Mouse (Mus musculus): Measurements from ENCODE around the gene Gm27029. TPM values are rescaled to one million over a fixed set of nuclear protein-coding genes. Genes with fewer than 3 reads are reported as not detected.
"Not testable (repeated sequence)": the region's sequence is repeated elsewhere in the genome, so short reads cannot be mapped to it uniquely, and the experiment has no call there.

The Gm27029 gene
- polyA plus RNA-seq, 1 experiment from 2014 or later: 16.0 TPM

- Histone ChIP-seq H3K27ac (replicated peaks; ENCODE audit: low read depth, low read length) (no peak overlapping the region), H3K36me3 (ENCODE audit: control insufficient read depth, insufficient read depth, low read length) (no peaks in the 10 kb centered on the region), H3K4me2 (ENCODE audit: low read depth, low read length) (no peak overlapping the region), H3K9me3 (ENCODE audit: control insufficient read depth, low read length) (no peaks in the 10 kb centered on the region), H3K4me3 (ENCODE audit: low read depth, low read length) (no peak overlapping the region), H3K4me1 (ENCODE audit: control insufficient read depth, insufficient read depth, low read length) (no peaks in the 10 kb centered on the region), H3K27me3 (replicated peaks; ENCODE audit: control insufficient read depth, insufficient read depth, low read length) (no peaks in the 10 kb centered on the region), H3K9ac (ENCODE audit: low read depth, low read length) (no peak overlapping the region)
- DNase-seq (ENCODE audit: low spot score): no peak
- WGBS: 82% methylated on average over 6 of the region's 6 CpGs
- no peak for ATAC-seq (ENCODE audit: low read depth)
These were observed 45.7 kb downstream of the Gm27029 start for GRCm38 (mm10) chr11:101378926-101379325.

GRCm38 (mm10) chr11:101378196-101378595 lies 46.4 kb downstream of the Gm27029 start:
- not testable (repeated sequence) for H3K36me3 ChIP-seq (ENCODE audit: control insufficient read depth, insufficient read depth, low read length); H3K9me3 ChIP-seq (ENCODE audit: control insufficient read depth, low read length); H3K27me3 ChIP-seq (replicated peaks; ENCODE audit: control insufficient read depth, insufficient read depth, low read length); DNase-seq (ENCODE audit: low spot score); H3K4me2 ChIP-seq (ENCODE audit: low read depth, low read length); ATAC-seq (ENCODE audit: low read depth); H3K4me3 ChIP-seq (ENCODE audit: low read depth, low read length); H3K4me1 ChIP-seq (ENCODE audit: control insufficient read depth, insufficient read depth, low read length); H3K9ac ChIP-seq (ENCODE audit: low read depth, low read length); H3K27ac ChIP-seq (replicated peaks; ENCODE audit: low read depth, low read length)
- WGBS: 93% methylated on average over 8 of the region's 8 CpGs

- Histone ChIP-seq H3K9me3 (ENCODE audit: control insufficient read depth, low read length) (no peaks in the 10 kb centered on the region), H3K4me3 (ENCODE audit: low read depth, low read length) (no peak overlapping the region), H3K36me3 (ENCODE audit: control insufficient read depth, insufficient read depth, low read length) (no peaks in the 10 kb centered on the region), H3K9ac (ENCODE audit: low read depth, low read length) (no peak overlapping the region), H3K4me1 (ENCODE audit: control insufficient read depth, insufficient read depth, low read length) (no peaks in the 10 kb centered on the region), H3K27me3 (replicated peaks; ENCODE audit: control insufficient read depth, insufficient read depth, low read length) (no peaks in the 10 kb centered on the region), H3K27ac (replicated peaks; ENCODE audit: low read depth, low read length) (no peak overlapping the region), H3K4me2 (ENCODE audit: low read depth, low read length) (no peak overlapping the region)
- DNase-seq (ENCODE audit: low spot score): no peak
- ATAC-seq (ENCODE audit: low read depth): no peak
- WGBS: 60% methylated on average over 7 of the region's 7 CpGs
These were observed 50.1 kb downstream of the Gm27029 start for GRCm38 (mm10) chr11:101374421-101374938.

- Histone ChIP-seq H3K4me2 (ENCODE audit: low read depth, low read length) (no peak overlapping the region), H3K27me3 (replicated peaks; ENCODE audit: control insufficient read depth, insufficient read depth, low read length) (no peaks in the 10 kb centered on the region), H3K27ac (replicated peaks; ENCODE audit: low read depth, low read length) (no peak overlapping the region), H3K4me1 (ENCODE audit: control insufficient read depth, insufficient read depth, low read length) (no peaks in the 10 kb centered on the region), H3K36me3 (ENCODE audit: control insufficient read depth, insufficient read depth, low read length) (no peaks in the 10 kb centered on the region), H3K4me3 (ENCODE audit: low read depth, low read length) (no peak overlapping the region), H3K9me3 (ENCODE audit: control insufficient read depth, low read length) (no peaks in the 10 kb centered on the region), H3K9ac (ENCODE audit: low read depth, low read length) (no peak overlapping the region)
- no peak for ATAC-seq (ENCODE audit: low read depth)
- 74% methylated on average over 5 of the region's 5 CpGs for WGBS
- no peak for DNase-seq (ENCODE audit: low spot score)
These were observed 54.5 kb downstream of the Gm27029 start for GRCm38 (mm10) chr11:101370141-101370540.

- Histone ChIP-seq H3K9me3 (ENCODE audit: control insufficient read depth, low read length) (no peaks in the 10 kb centered on the region), H3K27me3 (replicated peaks; ENCODE audit: control insufficient read depth, insufficient read depth, low read length) (no peaks in the 10 kb centered on the region), H3K27ac (replicated peaks; ENCODE audit: low read depth, low read length) (no peak within 1 kb of the TSS), H3K36me3 (ENCODE audit: control insufficient read depth, insufficient read depth, low read length) (no peaks in the 10 kb centered on the region), H3K4me1 (ENCODE audit: control insufficient read depth, insufficient read depth, low read length) (no peaks in the 10 kb centered on the region), H3K4me3 (ENCODE audit: low read depth, low read length) (no peak within 1 kb of the TSS), H3K4me2 (ENCODE audit: low read depth, low read length) (no peak within 1 kb of the TSS), H3K9ac (ENCODE audit: low read depth, low read length) (no peak within 1 kb of the TSS)
- 89% methylated on average over 8 of the region's 8 CpGs for WGBS
- ATAC-seq (ENCODE audit: low read depth): no peak
- no peak for DNase-seq (ENCODE audit: low spot score)
These were observed 57.2 kb downstream of the Gm27029 start, which contains the start of gene G6pc for GRCm38 (mm10) chr11:101367326-101367935. Gene G6pc, plus strand, starts transcription at chr11:101367561.

- DNase-seq (ENCODE audit: low spot score) (no peak), ATAC-seq (ENCODE audit: low read depth) (no peak)
- no peak overlapping the region for H3K9ac ChIP-seq (ENCODE audit: low read depth, low read length)
- H3K36me3 ChIP-seq (ENCODE audit: control insufficient read depth, insufficient read depth, low read length): no peaks in the 10 kb centered on the region
- H3K4me2 ChIP-seq (ENCODE audit: low read depth, low read length): no peak overlapping the region
- WGBS: 79% methylated on average over 5 of the region's 5 CpGs
- H3K9me3 ChIP-seq (ENCODE audit: control insufficient read depth, low read length): no peaks in the 10 kb centered on the region
- no peak overlapping the region for H3K4me3 ChIP-seq (ENCODE audit: low read depth, low read length)
- H3K27me3 ChIP-seq (replicated peaks; ENCODE audit: control insufficient read depth, insufficient read depth, low read length): no peaks in the 10 kb centered on the region
- no peaks in the 10 kb centered on the region for H3K4me1 ChIP-seq (ENCODE audit: control insufficient read depth, insufficient read depth, low read length)
- no peak overlapping the region for H3K27ac ChIP-seq (replicated peaks; ENCODE audit: low read depth, low read length)
These were observed 60.1 kb downstream of the Gm27029 start for GRCm38 (mm10) chr11:101364531-101364931.

GRCm38 (mm10) chr11:101360651-101361113 lies 63.9 kb downstream of the Gm27029 start:
- Histone ChIP-seq H3K4me2 (ENCODE audit: low read depth, low read length) (no peak overlapping the region), H3K9me3 (ENCODE audit: control insufficient read depth, low read length) (no peaks in the 10 kb centered on the region), H3K27me3 (replicated peaks; ENCODE audit: control insufficient read depth, insufficient read depth, low read length) (no peaks in the 10 kb centered on the region), H3K4me1 (ENCODE audit: control insufficient read depth, insufficient read depth, low read length) (no peaks in the 10 kb centered on the region), H3K9ac (ENCODE audit: low read depth, low read length) (no peak overlapping the region), H3K36me3 (ENCODE audit: control insufficient read depth, insufficient read depth, low read length) (no peaks in the 10 kb centered on the region), H3K4me3 (ENCODE audit: low read depth, low read length) (no peak overlapping the region), H3K27ac (replicated peaks; ENCODE audit: low read depth, low read length) (no peak overlapping the region)
- DNase-seq (ENCODE audit: low spot score) (no peak), ATAC-seq (ENCODE audit: low read depth) (no peak)
- 45% methylated on average over 3 of the region's 3 CpGs for whole genome bisulfite sequencing

GRCm38 (mm10) chr11:101359776-101360175 lies 64.8 kb downstream of the Gm27029 start:
- H3K4me1 ChIP-seq (ENCODE audit: control insufficient read depth, insufficient read depth, low read length): no peaks in the 10 kb centered on the region
- H3K27me3 ChIP-seq (replicated peaks; ENCODE audit: control insufficient read depth, insufficient read depth, low read length): no peaks in the 10 kb centered on the region
- no peak for ATAC-seq (ENCODE audit: low read depth)
- H3K27ac ChIP-seq (replicated peaks; ENCODE audit: low read depth, low read length): no peak overlapping the region
- WGBS: 60% methylated on average over 9 of the region's 9 CpGs
- H3K4me3 ChIP-seq (ENCODE audit: low read depth, low read length): no peak overlapping the region
- H3K4me2 ChIP-seq (ENCODE audit: low read depth, low read length): no peak overlapping the region
- no peaks in the 10 kb centered on the region for H3K9me3 ChIP-seq (ENCODE audit: control insufficient read depth, low read length)
- no peak for DNase-seq (ENCODE audit: low spot score)
- H3K9ac ChIP-seq (ENCODE audit: low read depth, low read length): no peak overlapping the region
- H3K36me3 ChIP-seq (ENCODE audit: control insufficient read depth, insufficient read depth, low read length): no peaks in the 10 kb centered on the region
